Mouse (Mus musculus): ENCODE data around the gene Cdkl1. TPM values are rescaled to one million over a fixed set of nuclear protein-coding genes. Genes with fewer than 3 reads are reported as not detected.

Gene Cdkl1
- polyA plus RNA-seq, 1 experiment, result not detected

GRCm38 (mm10) chr12:69761603-69762002 lies 29.5 kb downstream of the Cdkl1 start:
- Histone ChIP-seq H3K27me3 (ENCODE audit: control insufficient read depth, insufficient read depth, insufficient read length) (no peaks in the 10 kb centered on the region), H3K79me2 (ENCODE audit: control insufficient read depth, insufficient read depth) (no peaks in the 10 kb centered on the region), H3ac (ENCODE audit: control insufficient read depth, insufficient read length, low read depth) (no peak overlapping the region), H3K36me3 (ENCODE audit: control insufficient read depth, insufficient read depth) (no peaks in the 10 kb centered on the region), H3K79me3 (ENCODE audit: low read depth) (no peaks in the 10 kb centered on the region), H3K4me3 (ENCODE audit: insufficient read depth, poor library complexity, severe bottlenecking) (no peak overlapping the region)
- TF ChIP-seq MAX (IDR thresholded peaks at IDR 0.05), result no peak
- TF ChIP-seq CTCF (IDR thresholded peaks at IDR 0.05; ENCODE audit: control insufficient read depth, insufficient read depth, insufficient read length), result no peak
- TF ChIP-seq MYOG (IDR thresholded peaks at IDR 0.05; ENCODE audit: control insufficient read depth, extremely low read depth, insufficient read length), result no peak
- TF ChIP-seq FOSL1 (IDR thresholded peaks at IDR 0.05; ENCODE audit: insufficient read depth, low read length, poor library complexity, severe bottlenecking), result no peak
- TF ChIP-seq MYOD1 (IDR thresholded peaks at IDR 0.05; ENCODE audit: control insufficient read depth, insufficient read length, low read depth), result no peak
- TF ChIP-seq CEBPB (IDR thresholded peaks at IDR 0.05; ENCODE audit: low read depth), result no peak
- no peak for TF ChIP-seq USF1 (IDR thresholded peaks at IDR 0.05; ENCODE audit: low read depth)

DNA sequence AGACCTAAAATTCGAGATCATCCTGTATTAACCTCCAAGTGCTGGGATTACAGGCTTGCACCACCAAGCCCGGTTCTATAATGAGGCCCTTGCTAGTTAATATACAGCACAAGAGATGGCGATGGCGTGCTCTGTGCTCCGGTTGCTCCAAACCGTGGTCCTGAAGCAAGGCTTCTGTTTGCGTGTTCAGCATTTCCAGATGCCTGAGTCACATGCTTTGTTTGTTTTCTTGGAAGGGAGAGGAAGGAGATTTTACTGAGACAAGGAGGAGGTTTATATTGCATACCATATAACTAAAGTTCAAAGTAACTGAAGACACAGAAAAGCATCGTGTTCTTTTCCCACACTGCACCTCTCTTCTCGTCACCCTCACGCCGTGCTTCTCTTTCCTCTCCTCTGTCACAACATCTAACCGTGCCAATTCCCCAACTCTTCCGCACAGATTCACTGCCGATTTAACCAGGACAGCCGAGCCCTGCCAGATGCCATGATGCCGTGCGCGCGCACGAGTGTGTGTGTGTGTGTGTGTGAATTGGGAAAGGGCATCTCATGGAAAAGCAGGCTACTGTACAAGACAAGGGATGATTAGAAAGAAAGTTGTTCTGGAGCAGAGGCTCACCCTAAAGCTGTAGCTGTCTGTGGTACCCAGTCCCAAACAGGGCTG lies 30.2 kb downstream of the Cdkl1 start:
- H3ac ChIP-seq (ENCODE audit: control insufficient read depth, insufficient read length, low read depth), result no peak overlapping the region
- no peak overlapping the region for H3K4me3 ChIP-seq (ENCODE audit: insufficient read depth, poor library complexity, severe bottlenecking)
- no peak for TF ChIP-seq MAX (IDR thresholded peaks at IDR 0.05)
- TF ChIP-seq MYOD1 (IDR thresholded peaks at IDR 0.05; ENCODE audit: control insufficient read depth, insufficient read length, low read depth), result no peak
- TF ChIP-seq CEBPB (IDR thresholded peaks at IDR 0.05; ENCODE audit: low read depth), result no peak
- TF ChIP-seq USF1 (IDR thresholded peaks at IDR 0.05; ENCODE audit: low read depth), result no peak
- no peak for TF ChIP-seq MYOG (IDR thresholded peaks at IDR 0.05; ENCODE audit: control insufficient read depth, extremely low read depth, insufficient read length)
- TF ChIP-seq CTCF (IDR thresholded peaks at IDR 0.05; ENCODE audit: control insufficient read depth, insufficient read depth, insufficient read length), result no peak
- TF ChIP-seq FOSL1 (IDR thresholded peaks at IDR 0.05; ENCODE audit: insufficient read depth, low read length, poor library complexity, severe bottlenecking), result no peak

GRCm38 (mm10) chr12:69760014-69760413 lies 31.1 kb downstream of the Cdkl1 start:
- no peaks in the 10 kb centered on the region for H3K79me2 ChIP-seq (ENCODE audit: control insufficient read depth, insufficient read depth)
- no peaks in the 10 kb centered on the region for H3K27me3 ChIP-seq (ENCODE audit: control insufficient read depth, insufficient read depth, insufficient read length)
- TF ChIP-seq USF1 (IDR thresholded peaks at IDR 0.05; ENCODE audit: low read depth), result no peak
- TF ChIP-seq CTCF (IDR thresholded peaks at IDR 0.05; ENCODE audit: control insufficient read depth, insufficient read depth, insufficient read length), result no peak
- no peak for TF ChIP-seq MYOG (IDR thresholded peaks at IDR 0.05; ENCODE audit: control insufficient read depth, extremely low read depth, insufficient read length)
- TF ChIP-seq MAX (IDR thresholded peaks at IDR 0.05), result no peak
- no peak for TF ChIP-seq CEBPB (IDR thresholded peaks at IDR 0.05; ENCODE audit: low read depth)
- no peak for TF ChIP-seq FOSL1 (IDR thresholded peaks at IDR 0.05; ENCODE audit: insufficient read depth, low read length, poor library complexity, severe bottlenecking)
- no peak for TF ChIP-seq MYOD1 (IDR thresholded peaks at IDR 0.05; ENCODE audit: control insufficient read depth, insufficient read length, low read depth)
- H3K79me3 ChIP-seq (ENCODE audit: low read depth), result no peaks in the 10 kb centered on the region
- H3K36me3 ChIP-seq (ENCODE audit: control insufficient read depth, insufficient read depth), result no peaks in the 10 kb centered on the region
- no peak overlapping the region for H3K4me3 ChIP-seq (ENCODE audit: insufficient read depth, poor library complexity, severe bottlenecking)
- H3ac ChIP-seq (ENCODE audit: control insufficient read depth, insufficient read length, low read depth), result no peak overlapping the region

More for the DNA sequence above, 30.2 kb downstream of the Cdkl1 start:
- H3K36me3 ChIP-seq (ENCODE audit: control insufficient read depth, insufficient read depth), result no peaks in the 10 kb centered on the region
- H3K79me3 ChIP-seq (ENCODE audit: low read depth), result no peaks in the 10 kb centered on the region
- no peaks in the 10 kb centered on the region for H3K27me3 ChIP-seq (ENCODE audit: control insufficient read depth, insufficient read depth, insufficient read length)
- H3K79me2 ChIP-seq (ENCODE audit: control insufficient read depth, insufficient read depth), result no peaks in the 10 kb centered on the region

- Histone ChIP-seq H3K4me3 (ENCODE audit: insufficient read depth, poor library complexity, severe bottlenecking) (no peak overlapping the region), H3K79me2 (ENCODE audit: control insufficient read depth, insufficient read depth) (no peaks in the 10 kb centered on the region), H3K79me3 (ENCODE audit: low read depth) (no peaks in the 10 kb centered on the region), H3K27me3 (ENCODE audit: control insufficient read depth, insufficient read depth, insufficient read length) (no peaks in the 10 kb centered on the region), H3ac (ENCODE audit: control insufficient read depth, insufficient read length, low read depth) (no peak overlapping the region), H3K36me3 (ENCODE audit: control insufficient read depth, insufficient read depth) (no peaks in the 10 kb centered on the region)
- TF ChIP-seq CEBPB (IDR thresholded peaks at IDR 0.05; ENCODE audit: low read depth) (no peak), USF1 (IDR thresholded peaks at IDR 0.05; ENCODE audit: low read depth) (no peak), MYOD1 (IDR thresholded peaks at IDR 0.05; ENCODE audit: control insufficient read depth, insufficient read length, low read depth) (no peak), FOSL1 (IDR thresholded peaks at IDR 0.05; ENCODE audit: insufficient read depth, low read length, poor library complexity, severe bottlenecking) (no peak), MYOG (IDR thresholded peaks at IDR 0.05; ENCODE audit: control insufficient read depth, extremely low read depth, insufficient read length) (no peak), CTCF (IDR thresholded peaks at IDR 0.05; ENCODE audit: control insufficient read depth, insufficient read depth, insufficient read length) (no peak), MAX (IDR thresholded peaks at IDR 0.05) (no peak)
Measured at GRCm38 (mm10) chr12:69759267-69759885, 31.7 kb downstream of the Cdkl1 start.

- H3K79me2 ChIP-seq (ENCODE audit: control insufficient read depth, insufficient read depth), result no peaks in the 10 kb centered on the region
- no peak overlapping the region for H3K4me3 ChIP-seq (ENCODE audit: insufficient read depth, poor library complexity, severe bottlenecking)
- H3ac ChIP-seq (ENCODE audit: control insufficient read depth, insufficient read length, low read depth), result no peak overlapping the region
- no peaks in the 10 kb centered on the region for H3K27me3 ChIP-seq (ENCODE audit: control insufficient read depth, insufficient read depth, insufficient read length)
- TF ChIP-seq FOSL1 (IDR thresholded peaks at IDR 0.05; ENCODE audit: insufficient read depth, low read length, poor library complexity, severe bottlenecking) (no peak), USF1 (IDR thresholded peaks at IDR 0.05; ENCODE audit: low read depth) (no peak), MYOD1 (IDR thresholded peaks at IDR 0.05; ENCODE audit: control insufficient read depth, insufficient read length, low read depth) (no peak), MAX (IDR thresholded peaks at IDR 0.05) (no peak), CTCF (IDR thresholded peaks at IDR 0.05; ENCODE audit: control insufficient read depth, insufficient read depth, insufficient read length) (no peak), CEBPB (IDR thresholded peaks at IDR 0.05; ENCODE audit: low read depth) (no peak), MYOG (IDR thresholded peaks at IDR 0.05; ENCODE audit: control insufficient read depth, extremely low read depth, insufficient read length) (no peak)
- no peaks in the 10 kb centered on the region for H3K79me3 ChIP-seq (ENCODE audit: low read depth)
- H3K36me3 ChIP-seq (ENCODE audit: control insufficient read depth, insufficient read depth), result no peaks in the 10 kb centered on the region
Measured at GRCm38 (mm10) chr12:69758221-69759185, 32.6 kb downstream of the Cdkl1 start.

Data from C2C12 (cell line).